Mouse (Mus musculus) adrenal gland (tissue): ENCODE measurements around the gene Prdx5.

ENCODE experiments used
- intact Hi-C: fragments of 180-260 bp; cut with DNase I; formaldehyde crosslinking; loops from one replicate; pipeline ENCODE4 v1.15.1; 2025

Gene Prdx5

GRCm38 (mm10) chr19:6939106-6940002, 29.4 kb upstream of the Prdx5 start:
- intact Hi-C loops, result loop anchor here (5.0 kb wide), 1 partner anchor 38 kb away; the partner anchor contains the start of gene Plcb3

GRCm38 (mm10) chr19:6937541-6938465, 27.9 kb upstream of the Prdx5 start:
- intact Hi-C loops, result no loop called here

- intact Hi-C loops, result no loop called here
Measured at GRCm38 (mm10) chr19:6936299-6936698, 26.4 kb upstream of the Prdx5 start.

GRCm38 (mm10) chr19:6934195-6934977, 24.5 kb upstream of the Prdx5 start, which contains the start of gene Kcnk4:
Kcnk4 (minus strand) TSS chr19:6934515.
- intact Hi-C loops, result no loop called here

- intact Hi-C loops, result no loop called here
Measured at GRCm38 (mm10) chr19:6933436-6934194, 23.7 kb upstream of the Prdx5 start.

GRCm38 (mm10) chr19:6933102-6933435, 23.2 kb upstream of the Prdx5 start:
- intact Hi-C loops, result no loop called here

GRCm38 (mm10) chr19:6932018-6932417, 22.1 kb upstream of the Prdx5 start:
- intact Hi-C loops, result no loop called here

GRCm38 (mm10) chr19:6931002-6931401, 21.1 kb upstream of the Prdx5 start:
- intact Hi-C loops, result no loop called here

- intact Hi-C loops, result loop anchor here (2.0 to 5.0 kb wide), 2 partner anchors 44 to 85 kb away; partner anchors contain the start of gene Ppp1r14b
Measured at GRCm38 (mm10) chr19:6928080-6928479, 18.2 kb upstream of the Prdx5 start.

GRCm38 (mm10) chr19:6926559-6927255, 16.8 kb upstream of the Prdx5 start:
- intact Hi-C loops, result loop anchor here (5.0 kb wide), 1 partner anchor 46 kb away; the partner anchor contains the start of gene Ppp1r14b

- intact Hi-C loops, result loop anchor here (5.0 kb wide), 1 partner anchor 47 kb away; the partner anchor contains the start of gene Ppp1r14b
Measured at GRCm38 (mm10) chr19:6925611-6926329, 15.9 kb upstream of the Prdx5 start.

- intact Hi-C loops, result loop anchor here (5.0 kb wide), 1 partner anchor 47 kb away; the partner anchor contains the start of gene Ppp1r14b
Measured at GRCm38 (mm10) chr19:6925307-6925573, 15.3 kb upstream of the Prdx5 start, which contains the start of gene Catsperz. Catsperz (minus strand) TSS chr19:6925380.

GRCm38 (mm10) chr19:6924461-6925306, 14.8 kb upstream of the Prdx5 start:
- intact Hi-C loops, result loop anchor here (5.0 kb wide), 1 partner anchor 48 kb away; the partner anchor contains the start of gene Ppp1r14b

GRCm38 (mm10) chr19:6922901-6923735, 13.2 kb upstream of the Prdx5 start:
- intact Hi-C loops, result no loop called here

GRCm38 (mm10) chr19:6921647-6922567, 12.0 kb upstream of the Prdx5 start, which contains the start of gene Esrra:
Esrra (minus strand) TSS chr19:6921813.
- intact Hi-C loops, result no loop called here
